Mouse (Mus musculus) limb, embryonic 14.5 days (tissue): ENCODE results near the gene Ankef1. TPM values are rescaled to one million over a fixed set of nuclear protein-coding genes. Genes with fewer than 3 reads are reported as not detected.

ENCODE experiments used
- ATAC-seq: fragments of 200-750 bp; cut with Nextera tagmentation; 2 replicates; pipeline ENCODE4 v1.8.0; 2017; ENCODE audit warnings: low read depth, moderate number of reproducible peaks, moderate TSS enrichment; ENCODE audit not compliant: low FRiP score
- DNase-seq: peaks from one replicate; pipeline ENCODE4 v3.0.0-alpha.2; 2015; ENCODE audit warnings: low spot score
- H3K27ac ChIP-seq: fragments of 300-500 bp; sonication (generic); replicated peaks from 2 replicates; pipeline ENCODE4 v1.5.1; 2014; ENCODE audit warnings: low read depth, mild to moderate bottlenecking, low read length, moderate library complexity, mixed read lengths
- H3K27me3 ChIP-seq: fragments of 300-500 bp; sonication (generic); 2 replicates; pipeline ENCODE4 v1.6.1; 2014; ENCODE audit warnings: low read length, mixed read lengths; ENCODE audit not compliant: control insufficient read depth, insufficient read depth
- H3K36me3 ChIP-seq: fragments of 300-500 bp; sonication (generic); 2 replicates; pipeline ENCODE4 v1.6.1; 2014; ENCODE audit warnings: mild to moderate bottlenecking, low read length, moderate library complexity, mixed read lengths; ENCODE audit not compliant: control insufficient read depth, insufficient read depth
- H3K4me1 ChIP-seq: fragments of 300-500 bp; sonication (generic); 2 replicates; pipeline ENCODE4 v1.6.1; 2014; ENCODE audit warnings: antibody characterized with exemption, low read length, mixed read lengths; ENCODE audit not compliant: control insufficient read depth, insufficient read depth
- H3K4me2 ChIP-seq: fragments of 300-500 bp; sonication (generic); replicated peaks from 2 replicates; pipeline ENCODE4 v1.6.1; 2014; ENCODE audit warnings: low read depth, mild to moderate bottlenecking, low read length, moderate library complexity; ENCODE audit not compliant: severe bottlenecking
- H3K4me3 ChIP-seq: fragments of 300-500 bp; sonication (generic); replicated peaks from 2 replicates; pipeline ENCODE4 v1.5.1; 2014; ENCODE audit warnings: low read length
- H3K9ac ChIP-seq: fragments of 300-500 bp; sonication (generic); 2 replicates; pipeline ENCODE4 v1.6.1; 2014; ENCODE audit warnings: mild to moderate bottlenecking, low read depth, low read length, moderate library complexity; ENCODE audit not compliant: severe bottlenecking
- H3K9me3 ChIP-seq: fragments of 300-500 bp; sonication (generic); 2 replicates; pipeline ENCODE4 v1.6.1; 2016; ENCODE audit warnings: low read length; ENCODE audit not compliant: control insufficient read depth
- POLR2A ChIP-seq: fragments of 200-500 bp; IDR thresholded peaks from 2 replicates; pipeline ENCODE4 v1.8.0; 2012; ENCODE audit warnings: inconsistent platforms, mild to moderate bottlenecking, moderate library complexity, borderline replicate concordance; ENCODE audit not compliant: insufficient read depth, insufficient read length; ENCODE audit errors: extremely low read depth
- WGBS: fragments of 180-500 bp; shearing (Covaris S2); extraction: QIAGEN DNeasy Blood & Tissue Kit; methylation state at CpG from one replicate; pipeline ENCODE4 v1.1.7; 2014; 5-methylcytosine and 5-hydroxymethylcytosine counted together
- polyA plus RNA-seq, 2 experiments: library from polyadenylated mRNA; depleted of rRNA in 1 of 2; stranded (reverse) in 1 of 2; unstranded in 1 of 2; fragments of >200 nt; fragmentation: Nextera tagmentation in 1 of 2; extraction: Ambion mirVana in 1 of 2; gene quantifications; 2 replicates each; pipeline versions ENCODE4 v1.2.1 to v1.2.3; 2012 to 2014

The Ankef1 gene
- polyA plus RNA-seq, 2 experiments, result 0.25 to 0.29 TPM

DNA sequence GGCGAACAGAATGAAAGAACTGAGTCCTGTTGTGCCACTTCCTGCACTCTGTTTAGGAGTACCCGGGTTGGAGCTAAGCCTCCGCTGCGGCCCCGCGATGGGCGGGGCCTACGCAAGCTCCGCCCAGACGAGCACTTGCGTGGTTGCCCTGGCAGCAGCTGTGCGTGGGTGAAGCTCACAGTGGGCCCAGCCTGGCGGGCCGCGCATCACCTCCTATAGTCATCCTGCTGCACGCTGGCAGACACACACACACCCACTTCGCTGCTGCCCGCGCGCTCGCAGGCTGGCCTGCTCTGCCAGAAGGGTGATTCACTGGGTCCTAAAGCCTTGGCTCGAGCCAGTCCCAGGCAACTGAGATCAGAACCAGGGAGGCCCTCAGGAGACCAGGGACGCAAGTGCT lies 30.3 kb downstream of the Ankef1 start:
- Histone ChIP-seq H3K9ac (peak overlapping the region; percentile 47), H3K27ac (peak overlapping the region; percentile 38; the same call in 1 of the 2 replicates)
- no peak for TF ChIP-seq POLR2A

DNA sequence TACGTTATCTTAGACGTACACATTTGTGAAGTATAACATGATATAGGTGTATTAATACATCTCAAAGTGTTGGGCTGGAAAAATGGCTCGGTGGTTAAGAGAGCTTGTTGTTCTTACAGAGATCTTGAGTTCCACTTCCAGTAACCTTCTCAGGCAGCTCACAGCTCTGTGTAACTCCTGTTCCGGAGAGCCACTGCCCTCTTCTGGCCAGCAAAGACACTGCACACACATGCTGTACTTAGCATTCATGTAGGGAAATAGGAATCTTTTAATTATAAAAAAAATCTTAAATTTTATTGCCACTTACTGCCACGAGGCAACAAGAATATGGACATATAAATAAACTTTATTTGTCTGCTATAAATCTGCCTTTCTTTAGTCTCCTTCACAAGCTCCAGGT lies 56.3 kb downstream of the Ankef1 start:
- Histone ChIP-seq H3K4me3 (no peak overlapping the region), H3K36me3 (no peaks in the 10 kb centered on the region), H3K4me2 (no peak overlapping the region), H3K27ac (no peak overlapping the region), H3K9ac (no peak overlapping the region), H3K4me1 (no peaks in the 10 kb centered on the region), H3K27me3 (no peaks in the 10 kb centered on the region), H3K9me3 (no peaks in the 10 kb centered on the region)
- WGBS, result 60% methylated on average over 5 of the region's 5 CpGs
- no peak for ATAC-seq
- TF ChIP-seq POLR2A, result no peak
- no peak for DNase-seq

More for the DNA sequence above, 30.3 kb downstream of the Ankef1 start:
- Histone ChIP-seq H3K4me3 (peak overlapping the region; percentile 48), H3K36me3 (no peaks in the 10 kb centered on the region), H3K27me3 (no peaks in the 10 kb centered on the region), H3K9me3 (no peaks in the 10 kb centered on the region), H3K4me2 (peak overlapping the region; percentile 63), H3K4me1 (no peaks in the 10 kb centered on the region)
- DNase-seq, result peak; percentile 78
- peak; percentile 96 for ATAC-seq
- under 1% methylated on average over 22 of the region's 23 CpGs for WGBS

DNA sequence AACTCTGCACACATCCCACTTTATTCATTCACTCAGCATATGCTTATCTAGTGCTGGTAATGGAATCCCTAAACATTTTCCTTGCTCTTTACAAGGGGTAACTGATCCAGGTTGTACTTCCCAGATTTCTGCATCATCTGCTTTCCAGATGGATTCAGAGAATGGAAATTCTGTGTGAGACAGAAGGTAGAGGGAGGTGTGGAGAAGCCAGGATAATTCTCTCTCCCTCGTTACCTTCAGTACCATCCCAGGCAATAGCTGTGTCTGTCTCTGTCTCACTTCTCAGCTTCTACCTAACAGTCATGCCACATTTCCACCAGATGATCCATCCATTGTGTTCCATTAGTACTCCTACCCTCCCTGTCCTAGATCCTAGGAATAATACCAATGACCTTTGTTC lies 60.6 kb downstream of the Ankef1 start:
- no peak for ATAC-seq
- WGBS, result 73% methylated on average over 1 of the region's 1 CpGs
- Histone ChIP-seq H3K9me3 (no peaks in the 10 kb centered on the region), H3K4me1 (no peaks in the 10 kb centered on the region), H3K4me3 (no peak overlapping the region), H3K4me2 (no peak overlapping the region), H3K9ac (no peak overlapping the region), H3K36me3 (no peaks in the 10 kb centered on the region), H3K27me3 (no peaks in the 10 kb centered on the region), H3K27ac (no peak overlapping the region)
- DNase-seq, result no peak
- TF ChIP-seq POLR2A, result no peak

DNA sequence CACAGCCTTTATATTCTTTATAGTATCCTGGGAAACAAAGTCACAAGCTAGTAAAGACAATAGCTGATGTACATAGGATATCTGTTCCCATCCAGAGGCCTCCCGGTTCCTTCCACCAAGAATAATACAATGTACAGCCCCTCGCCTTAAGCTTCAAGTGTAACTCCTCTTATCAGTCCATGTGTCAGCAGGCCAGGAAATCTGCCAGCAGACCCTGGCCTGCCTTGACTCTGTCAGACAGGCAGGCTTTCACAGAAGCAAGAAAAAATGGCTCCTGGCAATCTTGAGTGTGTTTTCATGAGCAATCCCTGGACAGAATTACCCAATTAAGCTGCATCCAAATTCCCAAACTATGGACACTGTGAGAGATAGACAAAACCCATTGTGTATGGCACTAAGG lies 69.1 kb downstream of the Ankef1 start:
- no peaks in the 10 kb centered on the region for H3K27me3 ChIP-seq

DNA sequence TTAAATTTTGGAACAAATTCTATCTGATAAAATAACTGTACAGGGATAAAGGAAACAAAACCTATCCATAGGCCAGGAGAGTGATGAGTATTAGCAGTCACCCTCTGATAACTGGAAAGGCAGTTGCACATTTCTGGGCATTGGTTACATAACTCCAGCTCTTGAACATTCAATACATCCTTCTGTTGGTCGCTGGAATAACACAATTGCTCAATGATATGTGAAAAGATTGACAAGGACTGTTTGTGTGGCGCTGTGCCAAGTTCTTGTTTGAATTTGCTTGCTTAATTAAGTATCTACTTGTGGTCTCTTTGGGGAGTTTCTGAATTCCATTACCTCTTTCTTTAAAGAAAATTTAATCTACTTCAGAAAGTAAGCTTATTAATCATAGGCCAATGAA lies 81.1 kb downstream of the Ankef1 start:
- H3K4me1 ChIP-seq, result no peaks in the 10 kb centered on the region
- no peak overlapping the region for H3K4me2 ChIP-seq
- H3K9ac ChIP-seq, result no peak overlapping the region
- H3K27me3 ChIP-seq, result no peaks in the 10 kb centered on the region
- DNase-seq, result no peak
- WGBS, result 62% methylated on average over 2 of the region's 2 CpGs
- no peak for ATAC-seq
- H3K36me3 ChIP-seq, result no peaks in the 10 kb centered on the region
- no peak for TF ChIP-seq POLR2A
- no peak overlapping the region for H3K4me3 ChIP-seq
- no peak overlapping the region for H3K27ac ChIP-seq
- no peaks in the 10 kb centered on the region for H3K9me3 ChIP-seq

More for the DNA sequence above, 69.1 kb downstream of the Ankef1 start:
- Histone ChIP-seq H3K4me3 (no peak overlapping the region), H3K4me1 (no peaks in the 10 kb centered on the region), H3K9me3 (no peaks in the 10 kb centered on the region), H3K9ac (no peak overlapping the region), H3K4me2 (no peak overlapping the region), H3K36me3 (no peaks in the 10 kb centered on the region), H3K27ac (no peak overlapping the region)
- TF ChIP-seq POLR2A, result no peak
- ATAC-seq (no peak), DNase-seq (no peak)
- whole genome bisulfite sequencing, result 83% methylated on average over 2 of the region's 2 CpGs

- no peaks in the 10 kb centered on the region for H3K27me3 ChIP-seq
- H3K4me2 ChIP-seq, result no peak overlapping the region
- H3K36me3 ChIP-seq, result no peaks in the 10 kb centered on the region
- ATAC-seq, result no peak
- WGBS, result 42% methylated on average over 2 of the region's 2 CpGs
- H3K9me3 ChIP-seq, result no peaks in the 10 kb centered on the region
- no peak for TF ChIP-seq POLR2A
- H3K9ac ChIP-seq, result no peak overlapping the region
- DNase-seq, result no peak
- no peak overlapping the region for H3K27ac ChIP-seq
- no peaks in the 10 kb centered on the region for H3K4me1 ChIP-seq
- no peak overlapping the region for H3K4me3 ChIP-seq
Observed at GRCm38 (mm10) chr2:136588811-136589210, 87.1 kb downstream of the Ankef1 start.
